Mouse (Mus musculus) liver, adult 2 months (tissue): ENCODE data around the gene Tns2. TPM values are rescaled to one million over a fixed set of nuclear protein-coding genes. Genes with fewer than 3 reads are reported as not detected.

Experiments used
- DNase-seq: peaks from one replicate; pipeline ENCODE4 v3.0.0-alpha.2; 2011; ENCODE audit warnings: low read depth, low spot score; ENCODE audit errors: extremely low read depth
- H3K27ac ChIP-seq: fragments of 200-500 bp; replicated peaks from 2 replicates; pipeline ENCODE4 v1.5.1; 2012; ENCODE audit warnings: low read depth, mild to moderate bottlenecking, control low read depth, inconsistent platforms, low read length; ENCODE audit not compliant: insufficient read depth
- H3K27me3 ChIP-seq: fragments of 200-500 bp; 2 replicates; pipeline ENCODE4 v1.6.1; 2012; ENCODE audit warnings: mild to moderate bottlenecking, moderate library complexity, low read length, inconsistent platforms; ENCODE audit not compliant: control insufficient read depth, insufficient read depth
- H3K36me3 ChIP-seq: fragments of 200-500 bp; 2 replicates; pipeline ENCODE4 v1.6.1; 2012; ENCODE audit warnings: low read length, inconsistent platforms; ENCODE audit not compliant: control insufficient read depth, insufficient read depth
- H3K4me1 ChIP-seq: fragments of 200-500 bp; 2 replicates; pipeline ENCODE4 v1.6.1; 2011; ENCODE audit warnings: low read length; ENCODE audit not compliant: control insufficient read depth, insufficient read depth
- H3K4me3 ChIP-seq: fragments of 200-500 bp; 2 replicates; pipeline ENCODE4 v1.5.1; 2011; ENCODE audit warnings: low read depth, mild to moderate bottlenecking, control low read depth, low read length, moderate library complexity; ENCODE audit not compliant: insufficient read depth
- H3K79me2 ChIP-seq: fragments of 200-500 bp; 2 replicates; pipeline ENCODE4 v1.6.1; 2012; ENCODE audit warnings: inconsistent platforms, mild to moderate bottlenecking, low read length, moderate library complexity; ENCODE audit not compliant: control insufficient read depth, insufficient read depth
- H3K9ac ChIP-seq: fragments of 200-500 bp; 2 replicates; pipeline ENCODE4 v1.6.1; 2012; ENCODE audit warnings: low read depth, mild to moderate bottlenecking, control low read depth, inconsistent platforms, low read length
- CTCF ChIP-seq: fragments of 200-500 bp; IDR thresholded peaks from 2 replicates; pipeline ENCODE4 v1.5.1; 2011; ENCODE audit warnings: low read depth, low read length, control low read depth
- POLR2A ChIP-seq: fragments of 200-500 bp; IDR thresholded peaks from 2 replicates; pipeline ENCODE4 v1.6.1; 2011; ENCODE audit warnings: low read length, control low read depth; ENCODE audit not compliant: insufficient read depth; ENCODE audit errors: extremely low read depth
- WGBS: fragments of 180-500 bp; shearing (Covaris S2); methylation state at CpG from one replicate; pipeline ENCODE4 v1.1.7; 2018; 5-methylcytosine and 5-hydroxymethylcytosine counted together
- polyA plus RNA-seq: library from polyadenylated mRNA; depleted of rRNA; stranded (reverse); fragments of >200 nt; gene quantifications from 2 replicates; pipeline ENCODE4 v1.2.3, GENCODE M21; 2012
- total RNA-seq: library from RNA; depleted of rRNA; stranded (reverse); fragments of >200 nt; gene quantifications from 2 replicates; pipeline ENCODE4 v1.2.3, GENCODE M21; 2014

Gene Tns2
- total and polyA plus RNA-seq, 2 experiments: 21.8 to 35.9 TPM

DNA sequence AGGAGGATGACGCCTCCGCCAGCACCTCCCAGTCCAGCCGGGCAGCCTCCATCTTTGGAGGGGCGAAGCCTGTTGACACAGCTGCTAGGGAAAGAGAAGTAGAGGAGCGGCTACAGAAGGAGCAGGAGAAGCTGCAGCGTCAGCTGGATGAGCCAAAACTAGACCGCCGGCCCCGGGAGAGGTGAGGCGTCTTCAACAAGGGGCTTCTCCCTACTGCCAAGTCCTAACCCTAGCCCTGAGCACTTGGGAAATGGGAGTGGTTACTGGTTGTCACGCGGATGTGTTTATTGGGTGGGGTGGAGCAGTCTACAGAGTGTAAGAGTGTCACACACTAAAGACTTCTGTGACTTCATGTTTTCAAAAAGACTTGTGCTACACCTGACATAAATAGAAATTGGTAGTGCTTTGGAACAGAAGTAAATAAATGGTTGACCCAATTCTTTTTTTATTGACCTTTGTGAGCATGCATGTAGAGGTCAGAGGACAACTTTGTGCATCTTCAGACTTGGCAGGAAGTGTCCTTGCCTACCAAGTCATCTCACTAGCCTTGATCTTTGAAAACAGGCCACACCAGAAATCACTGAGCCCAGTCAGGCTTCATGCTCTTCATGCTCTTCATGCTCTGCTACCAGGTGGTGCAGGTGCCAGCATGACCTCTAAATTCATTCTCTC is 10.2 kb upstream of the Tns2 start:
- peaks cover 92% of the 10 kb centered on the region for H3K36me3 ChIP-seq
- peak; percentile 76 for DNase-seq
- no peak overlapping the region for H3K9ac ChIP-seq
- H3K4me3 ChIP-seq: no peak overlapping the region
- H3K27ac ChIP-seq: no peak overlapping the region
- WGBS: 75% methylated on average over 12 of the region's 12 CpGs
- no peaks in the 10 kb centered on the region for H3K27me3 ChIP-seq
- H3K4me1 ChIP-seq: peaks cover 20% of the 10 kb centered on the region
- no peak for TF ChIP-seq CTCF
- no peak for TF ChIP-seq POLR2A
- H3K79me2 ChIP-seq: no peaks in the 10 kb centered on the region

DNA sequence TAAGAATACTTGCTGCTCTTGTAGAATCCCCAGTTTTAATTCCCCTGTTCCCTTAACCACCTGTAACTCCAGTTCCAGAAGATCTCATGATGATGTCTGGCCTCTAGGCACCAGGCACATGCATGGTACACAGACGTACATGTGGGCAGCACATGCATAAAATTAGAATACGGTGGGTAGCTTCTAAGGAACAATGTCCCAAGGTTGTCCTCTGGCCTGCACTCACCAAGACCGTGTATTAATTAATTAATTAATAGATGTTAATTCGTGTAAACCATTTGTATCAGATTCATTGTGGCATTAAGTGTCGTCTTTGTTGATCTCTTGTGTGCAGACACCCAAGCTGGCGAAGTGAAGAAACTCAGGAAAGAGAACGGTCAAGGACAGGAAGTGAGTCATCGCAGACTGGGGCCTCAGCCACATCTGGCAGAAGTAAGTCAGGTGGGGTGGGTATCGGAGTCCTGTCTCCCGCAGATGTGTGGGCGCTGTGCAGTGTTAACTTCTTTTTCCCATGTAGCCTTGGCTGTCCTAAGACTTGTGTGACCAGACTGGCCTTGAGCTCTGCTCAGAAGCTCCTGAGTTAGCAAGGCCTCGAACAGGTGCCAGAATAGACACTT is 9.0 kb upstream of the Tns2 start:
- Histone ChIP-seq H3K27ac (peak overlapping the region; percentile 59), H3K4me3 (no peak overlapping the region), H3K79me2 (no peaks in the 10 kb centered on the region), H3K4me1 (peaks cover 20% of the 10 kb centered on the region), H3K36me3 (peaks cover 93% of the 10 kb centered on the region), H3K9ac (no peak overlapping the region), H3K27me3 (no peaks in the 10 kb centered on the region)
- 40% methylated on average over 12 of the region's 12 CpGs for WGBS
- TF ChIP-seq CTCF: no peak
- no peak for TF ChIP-seq POLR2A
- no peak for DNase-seq

DNA sequence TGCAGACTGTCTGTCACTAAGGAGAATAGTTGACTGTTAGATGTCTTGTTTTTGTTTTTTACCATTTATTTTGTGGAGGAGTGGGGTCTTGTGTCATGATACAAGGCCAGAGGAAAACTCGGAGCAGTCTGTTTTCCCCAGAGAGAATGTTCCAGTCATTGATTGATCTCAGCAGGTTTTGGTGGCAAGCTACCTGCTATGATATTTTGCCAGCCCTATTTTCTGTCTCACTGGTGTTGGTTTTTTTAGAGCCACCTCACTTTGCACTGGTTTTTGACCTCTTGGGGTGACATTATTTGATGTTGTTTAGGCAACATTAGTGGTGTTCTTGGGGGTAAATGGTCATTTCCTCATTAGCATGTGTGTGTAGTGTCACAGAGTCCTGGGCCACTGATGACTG is 8.5 kb upstream of the Tns2 start:
- peak; percentile 81 for DNase-seq
- Histone ChIP-seq H3K36me3 (peaks cover 90% of the 10 kb centered on the region), H3K9ac (0 out of 2 replicates have a peak overlapping the region, but pooled peaks have one; percentile 34), H3K27ac (peak overlapping the region; percentile 67), H3K4me1 (peaks cover 20% of the 10 kb centered on the region), H3K4me3 (no peak overlapping the region), H3K27me3 (no peaks in the 10 kb centered on the region), H3K79me2 (no peaks in the 10 kb centered on the region)
- 14% methylated on average over 1 of the region's 1 CpGs for WGBS
- no peak for TF ChIP-seq CTCF
- TF ChIP-seq POLR2A: no peak

DNA sequence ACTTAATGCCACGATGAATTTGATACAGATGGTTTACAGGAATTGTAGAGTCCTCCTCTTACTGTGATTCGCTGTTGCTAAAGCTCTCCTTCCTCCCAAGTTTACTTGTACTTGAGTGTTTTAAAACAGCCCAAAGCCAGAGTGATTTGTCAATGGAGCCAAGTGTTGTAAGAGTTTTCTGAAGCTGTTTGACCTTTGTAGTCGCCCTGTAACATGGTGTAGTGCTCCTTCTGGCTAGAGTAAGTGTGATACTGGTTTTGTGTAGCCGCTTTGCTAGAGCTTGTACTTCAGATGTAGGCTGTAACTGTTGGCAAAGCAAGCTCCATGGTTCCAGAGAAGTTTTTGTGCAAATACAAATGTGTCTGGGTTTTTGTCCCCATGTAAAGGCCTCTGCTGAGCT is 8.0 kb upstream of the Tns2 start:
- 38% methylated on average over 4 of the region's 4 CpGs for WGBS
- no peak overlapping the region for H3K9ac ChIP-seq
- no peaks in the 10 kb centered on the region for H3K27me3 ChIP-seq
- H3K79me2 ChIP-seq: no peaks in the 10 kb centered on the region
- H3K4me3 ChIP-seq: no peak overlapping the region
- TF ChIP-seq CTCF (no peak), POLR2A (no peak)
- H3K36me3 ChIP-seq: peaks cover 86% of the 10 kb centered on the region
- H3K27ac ChIP-seq: peak overlapping the region; percentile 67
- peaks cover 22% of the 10 kb centered on the region for H3K4me1 ChIP-seq
- peak; percentile 82 for DNase-seq

DNA sequence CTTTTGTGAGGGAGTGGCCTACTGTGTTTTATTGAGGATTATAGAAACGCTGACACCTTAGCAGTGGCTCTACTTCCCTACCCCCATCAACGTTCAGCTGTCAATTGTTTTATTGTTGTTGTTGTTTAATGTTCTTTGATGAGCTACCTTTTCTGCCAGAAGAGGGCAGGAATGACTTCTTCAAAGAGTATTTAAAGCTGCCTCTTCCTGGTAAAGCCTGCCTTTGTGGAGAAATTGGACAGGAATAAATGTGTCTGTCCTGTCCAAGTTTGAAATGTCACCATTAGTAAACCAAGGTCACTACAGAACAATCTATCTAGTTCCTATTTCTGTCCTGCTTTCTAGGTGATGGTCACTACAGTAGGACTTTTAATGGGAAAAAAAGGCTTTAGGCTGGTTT is 6.1 kb upstream of the Tns2 start:
- 62% methylated on average over 2 of the region's 2 CpGs for WGBS
- DNase-seq: no peak
- H3K4me1 ChIP-seq: peaks cover 29% of the 10 kb centered on the region
- TF ChIP-seq CTCF: no peak
- TF ChIP-seq POLR2A: no peak
- no peak overlapping the region for H3K27ac ChIP-seq
- no peaks in the 10 kb centered on the region for H3K27me3 ChIP-seq
- no peak overlapping the region for H3K4me3 ChIP-seq
- peaks cover 68% of the 10 kb centered on the region for H3K36me3 ChIP-seq
- H3K79me2 ChIP-seq: no peaks in the 10 kb centered on the region
- H3K9ac ChIP-seq: no peak overlapping the region

DNA sequence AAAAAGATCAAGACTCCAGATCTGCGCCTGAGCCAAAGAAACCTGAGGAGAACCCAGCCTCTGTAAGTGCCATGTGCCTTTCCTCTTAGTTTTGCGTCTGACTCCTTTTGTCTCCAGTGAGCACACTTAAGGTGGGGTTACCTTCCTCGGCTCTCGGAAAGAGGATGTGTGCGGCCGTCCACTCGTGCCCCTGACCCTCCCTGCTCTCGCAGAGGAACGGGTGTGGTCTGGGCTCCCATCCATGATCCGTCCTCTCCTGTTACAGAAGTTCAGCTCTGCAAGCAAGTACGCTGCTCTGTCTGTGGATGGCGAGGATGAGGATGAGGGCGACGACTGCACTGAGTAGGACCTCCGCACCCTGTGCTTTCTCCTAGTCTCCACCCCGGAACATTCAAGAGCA is 5.2 kb upstream of the Tns2 start:
- H3K9ac ChIP-seq: no peak overlapping the region
- 86% methylated on average over 16 of the region's 16 CpGs for WGBS
- H3K27me3 ChIP-seq: no peaks in the 10 kb centered on the region
- DNase-seq: no peak
- H3K27ac ChIP-seq: no peak overlapping the region
- peaks cover 31% of the 10 kb centered on the region for H3K4me1 ChIP-seq
- peaks cover 60% of the 10 kb centered on the region for H3K36me3 ChIP-seq
- no peak overlapping the region for H3K4me3 ChIP-seq
- no peak for TF ChIP-seq POLR2A
- TF ChIP-seq CTCF: no peak
- no peaks in the 10 kb centered on the region for H3K79me2 ChIP-seq
